Mouse (Mus musculus): ENCODE results near the gene Ier5.

DNA sequence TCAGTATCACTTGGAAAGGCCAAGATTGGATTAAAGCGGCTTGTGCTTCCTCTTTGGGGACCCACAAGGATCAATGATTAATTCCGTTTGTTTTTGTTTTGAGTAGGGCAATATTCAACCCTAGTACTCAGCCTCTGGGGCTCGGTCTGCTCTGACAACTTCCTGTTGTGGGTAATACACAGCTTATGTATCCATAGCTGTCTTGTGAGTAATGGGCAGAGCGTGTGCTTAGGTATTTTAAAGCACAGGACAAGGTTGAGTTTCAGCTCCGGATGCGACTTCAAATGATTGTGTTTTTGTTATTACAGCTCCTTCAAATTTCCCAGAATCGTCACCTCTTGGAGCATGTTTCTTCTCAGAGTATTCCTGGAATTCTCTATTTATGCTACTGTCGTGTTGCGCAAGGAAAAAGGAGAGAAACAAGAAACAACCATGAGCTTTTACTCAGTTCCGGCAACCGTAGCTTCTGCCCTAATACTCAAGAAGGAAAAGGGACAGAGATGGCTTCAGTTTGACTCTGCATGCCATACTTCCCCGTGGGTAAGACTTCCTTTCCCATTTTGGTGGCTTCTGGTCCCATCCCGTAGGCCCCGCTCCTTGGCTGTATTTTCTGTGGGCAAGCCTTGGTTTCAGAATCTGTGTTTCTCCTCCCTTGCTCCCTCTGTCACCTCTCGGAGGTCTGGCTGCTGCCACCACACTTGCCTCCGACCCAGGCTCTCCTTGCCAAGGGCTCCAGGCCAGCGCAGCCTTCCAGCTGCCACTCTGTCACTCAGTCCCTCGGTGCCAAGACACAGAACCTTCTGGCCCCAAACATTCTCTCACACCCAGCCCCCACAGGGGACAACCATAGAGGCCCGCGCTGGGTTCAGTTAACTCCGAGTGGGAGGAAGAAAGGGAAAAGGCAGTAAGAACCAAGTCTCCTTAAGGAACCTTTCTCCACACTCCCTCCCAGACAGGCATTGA, 22.8 kb upstream of the Ier5 start:
- no peak for TF ChIP-seq CTCF (IDR thresholded peaks at IDR 0.05; ENCODE audit: low read depth, low read length)
- TF ChIP-seq POLR2A (IDR thresholded peaks at IDR 0.05; ENCODE audit: extremely low read depth, insufficient read depth, low read length): no peak

All from liver, adult 2 months (tissue).